Mouse (Mus musculus) heart, embryonic 12.5 days (tissue): ENCODE results near the gene Snx3. TPM values are rescaled to one million over a fixed set of nuclear protein-coding genes. Genes with fewer than 3 reads are reported as not detected.
A peak's percentile ranks its signal among the peaks of the same experiment; 100 is the strongest.

Experiments used
- ATAC-seq: fragments of 200-750 bp; cut with Nextera tagmentation; 2 replicates; pipeline ENCODE4 v1.8.0; 2017; ENCODE audit warnings: moderate TSS enrichment, moderate library complexity; ENCODE audit not compliant: insufficient number of reproducible peaks, low FRiP score
- H3K27ac ChIP-seq: fragments of 300-500 bp; sonication (generic); 2 replicates; pipeline ENCODE4 v1.5.1; 2016; ENCODE audit warnings: mild to moderate bottlenecking, moderate library complexity; ENCODE audit not compliant: poor library complexity, severe bottlenecking
- H3K27me3 ChIP-seq: fragments of 300-500 bp; sonication (generic); replicated peaks from 2 replicates; pipeline ENCODE4 v1.6.1; 2016; ENCODE audit warnings: mild to moderate bottlenecking, moderate library complexity
- H3K36me3 ChIP-seq: fragments of 300-500 bp; sonication (generic); 2 replicates; pipeline ENCODE4 v1.6.1; 2016; ENCODE audit warnings: mild to moderate bottlenecking, moderate library complexity
- H3K4me1 ChIP-seq: fragments of 300-500 bp; sonication (generic); replicated peaks from 2 replicates; pipeline ENCODE4 v1.6.1; 2016; ENCODE audit warnings: mild to moderate bottlenecking
- H3K4me2 ChIP-seq: fragments of 300-500 bp; sonication (generic); 2 replicates; pipeline ENCODE4 v1.6.1; 2016; ENCODE audit warnings: mild to moderate bottlenecking, moderate library complexity
- H3K4me3 ChIP-seq: fragments of 300-500 bp; sonication (generic); 2 replicates; pipeline ENCODE4 v1.5.1; 2016; ENCODE audit warnings: mild to moderate bottlenecking
- H3K9ac ChIP-seq: fragments of 300-500 bp; sonication (generic); 2 replicates; pipeline ENCODE4 v1.6.1; 2016; ENCODE audit warnings: mild to moderate bottlenecking, moderate library complexity
- H3K9me3 ChIP-seq: fragments of 300-500 bp; sonication (generic); replicated peaks from 2 replicates; pipeline ENCODE4 v1.6.1; 2016; ENCODE audit warnings: mild to moderate bottlenecking, moderate library complexity
- WGBS: fragments of 180-500 bp; shearing (Covaris S2); methylation state at CpG from one replicate; pipeline ENCODE4 v1.1.7; 2016; 5-methylcytosine and 5-hydroxymethylcytosine counted together
- polyA plus RNA-seq: library from polyadenylated mRNA; unstranded; fragments of >200 nt; fragmentation: Nextera tagmentation; extraction: Ambion mirVana; gene quantifications from 2 replicates; pipeline ENCODE4 v1.2.1, GENCODE M21; 2016

The Snx3 gene
- polyA plus RNA-seq, 1 experiment from 2014 or later = 353 TPM

DNA sequence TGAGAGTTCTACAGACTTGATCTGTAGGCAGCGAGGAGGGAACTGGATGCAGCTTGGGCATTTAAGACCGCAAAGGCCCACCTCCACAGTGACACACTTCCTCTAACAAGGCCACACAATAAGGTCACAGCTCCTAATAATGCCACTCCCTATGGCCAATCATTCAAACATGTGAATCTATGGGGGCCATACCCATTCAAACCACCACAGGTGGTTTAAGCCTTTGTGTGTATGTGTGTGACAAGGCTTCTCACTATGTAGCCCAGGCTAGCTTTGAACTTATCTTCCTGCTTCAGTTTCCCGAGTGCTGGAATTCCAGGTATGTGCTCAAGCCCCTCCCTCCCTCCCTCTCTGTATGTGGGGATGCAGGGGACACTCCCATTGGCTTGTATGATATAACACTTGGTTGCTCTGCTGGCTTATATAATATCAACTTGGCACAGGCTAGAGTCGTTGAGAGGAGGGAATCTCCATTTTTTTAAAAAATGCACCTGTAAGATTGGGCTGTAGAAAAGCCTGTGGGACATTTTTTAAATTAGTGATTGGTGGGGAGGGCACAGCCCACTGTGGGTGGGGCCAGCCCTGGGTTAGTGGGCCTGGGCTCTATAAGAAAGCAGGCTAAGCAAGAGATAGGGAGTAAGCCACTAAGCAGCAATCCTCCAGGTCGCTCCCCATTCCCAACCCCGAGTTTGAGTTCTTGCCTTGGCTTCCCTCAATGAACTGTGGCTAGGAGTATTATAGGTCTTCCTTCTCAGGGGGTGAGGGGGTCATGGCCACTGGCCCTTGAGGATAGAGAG is 44.1 kb downstream of the Snx3 start:
- no peak overlapping the region for H3K27ac ChIP-seq
- ATAC-seq = peak; percentile 73
- 69% methylated on average over 6 of the region's 6 CpGs for WGBS

GRCm38 (mm10) chr10:42546507-42546906 is 44.7 kb downstream of the Snx3 start:
- Histone ChIP-seq H3K9me3 (no peaks in the 10 kb centered on the region), H3K27ac (no peak overlapping the region), H3K4me1 (no peaks in the 10 kb centered on the region), H3K9ac (no peak overlapping the region), H3K4me3 (no peak overlapping the region), H3K36me3 (no peaks in the 10 kb centered on the region), H3K27me3 (no peaks in the 10 kb centered on the region), H3K4me2 (no peak overlapping the region)
- 81% methylated on average over 3 of the region's 3 CpGs for WGBS
- peak; percentile 95 for ATAC-seq

More for the DNA sequence above, 44.1 kb downstream of the Snx3 start:
- H3K4me1 ChIP-seq = no peaks in the 10 kb centered on the region
- no peaks in the 10 kb centered on the region for H3K9me3 ChIP-seq
- H3K36me3 ChIP-seq = no peaks in the 10 kb centered on the region
- H3K4me2 ChIP-seq = no peak overlapping the region
- H3K4me3 ChIP-seq = no peak overlapping the region
- no peaks in the 10 kb centered on the region for H3K27me3 ChIP-seq
- H3K9ac ChIP-seq = no peak overlapping the region

GRCm38 (mm10) chr10:42559581-42560200 is 57.9 kb downstream of the Snx3 start:
- WGBS = 67% methylated on average over 5 of the region's 5 CpGs

GRCm38 (mm10) chr10:42562272-42562671 is 60.4 kb downstream of the Snx3 start:
- peaks cover 47% of the 10 kb centered on the region for H3K27me3 ChIP-seq
- no peak for ATAC-seq
- H3K4me2 ChIP-seq = no peak overlapping the region
- 1% methylated on average over 12 of the region's 12 CpGs for WGBS
- no peak overlapping the region for H3K9ac ChIP-seq
- H3K36me3 ChIP-seq = no peaks in the 10 kb centered on the region
- no peak overlapping the region for H3K4me3 ChIP-seq
- no peaks in the 10 kb centered on the region; the same call in 1 of the 2 replicates for H3K9me3 ChIP-seq
- no peaks in the 10 kb centered on the region for H3K4me1 ChIP-seq
- H3K27ac ChIP-seq = no peak overlapping the region

More at GRCm38 (mm10) chr10:42559581-42560200, 57.9 kb downstream of the Snx3 start:
- no peaks in the 10 kb centered on the region; the same call in 1 of the 2 replicates for H3K9me3 ChIP-seq
- no peaks in the 10 kb centered on the region for H3K36me3 ChIP-seq
- no peak for ATAC-seq
- H3K9ac ChIP-seq = no peak overlapping the region
- H3K27ac ChIP-seq = no peak overlapping the region
- H3K4me2 ChIP-seq = no peak overlapping the region
- no peaks in the 10 kb centered on the region for H3K4me1 ChIP-seq
- H3K27me3 ChIP-seq = peaks cover 26% of the 10 kb centered on the region
- H3K4me3 ChIP-seq = no peak overlapping the region

DNA sequence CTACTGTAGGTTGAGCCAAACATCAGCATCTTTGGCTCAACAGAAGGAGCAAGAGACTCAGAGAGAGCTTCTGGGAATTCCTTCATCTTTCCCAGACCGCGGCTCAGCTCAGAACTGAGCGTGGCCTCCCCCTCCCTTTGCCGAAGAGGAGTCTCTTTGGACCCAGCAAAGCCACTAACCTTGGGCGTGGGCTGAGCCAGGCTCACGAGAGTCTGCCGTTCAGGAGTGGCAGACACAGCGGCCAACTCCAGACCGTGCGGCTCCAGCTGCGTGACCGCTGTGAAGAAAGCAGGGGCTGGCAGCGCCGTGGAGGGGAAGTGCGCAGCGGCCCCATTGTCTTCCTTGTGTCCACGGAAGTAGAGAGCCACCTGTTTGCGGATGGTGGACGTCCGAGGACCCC is 70.7 kb downstream of the Snx3 start:
- H3K9ac ChIP-seq = no peak overlapping the region
- WGBS = 3% methylated on average over 20 of the region's 20 CpGs
- 0 out of 2 replicates have a peak, but pooled peaks cover 2% of the 10 kb centered on the region for H3K9me3 ChIP-seq
- no peak for ATAC-seq
- no peak overlapping the region for H3K27ac ChIP-seq
- peaks cover 89% of the 10 kb centered on the region for H3K27me3 ChIP-seq
- peak overlapping the region; percentile 20; the same call in 1 of the 2 replicates for H3K4me3 ChIP-seq
- no peaks in the 10 kb centered on the region for H3K36me3 ChIP-seq
- H3K4me2 ChIP-seq = peak overlapping the region; percentile 35
- peaks cover 4% of the 10 kb centered on the region; the same call in 1 of the 2 replicates for H3K4me1 ChIP-seq

DNA sequence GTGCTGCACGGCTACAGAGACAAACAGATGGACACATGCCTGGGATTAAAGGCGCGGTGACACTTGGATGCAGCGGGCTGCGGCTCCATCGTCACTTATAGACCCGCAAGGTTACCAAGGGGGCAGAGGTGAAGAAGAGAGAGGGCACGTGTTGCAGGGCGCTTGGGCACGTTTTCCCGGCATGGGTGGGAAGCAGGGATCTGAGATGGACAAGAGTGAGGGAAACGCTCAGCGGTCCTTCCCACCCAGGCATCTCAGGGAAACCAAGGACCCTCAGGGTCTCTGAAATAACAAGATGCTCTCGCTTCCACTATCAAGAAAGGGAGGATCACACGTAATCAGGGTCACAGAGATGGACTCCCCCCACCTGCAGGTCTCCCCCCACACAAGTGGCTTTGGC is 71.1 kb downstream of the Snx3 start:
- WGBS = 2% methylated on average over 15 of the region's 15 CpGs
- H3K4me3 ChIP-seq = peak overlapping the region; percentile 20; the same call in 1 of the 2 replicates
- 0 out of 2 replicates have a peak, but pooled peaks cover 2% of the 10 kb centered on the region for H3K9me3 ChIP-seq
- ATAC-seq = no peak
- no peaks in the 10 kb centered on the region for H3K36me3 ChIP-seq
- H3K27ac ChIP-seq = no peak overlapping the region
- H3K4me2 ChIP-seq = peak overlapping the region; percentile 35; the same call in 1 of the 2 replicates
- H3K9ac ChIP-seq = no peak overlapping the region
- peaks cover 4% of the 10 kb centered on the region; the same call in 1 of the 2 replicates for H3K4me1 ChIP-seq
- peaks cover 90% of the 10 kb centered on the region for H3K27me3 ChIP-seq

- H3K4me3 ChIP-seq = no peak overlapping the region
- H3K4me2 ChIP-seq = no peak overlapping the region
- peaks cover 9% of the 10 kb centered on the region for H3K4me1 ChIP-seq
- no peaks in the 10 kb centered on the region for H3K36me3 ChIP-seq
- H3K9ac ChIP-seq = no peak overlapping the region
- no peak for ATAC-seq
- peaks cover 92% of the 10 kb centered on the region for H3K27me3 ChIP-seq
- 4% methylated on average over 10 of the region's 10 CpGs for WGBS
- 0 out of 2 replicates have a peak, but pooled peaks cover 2% of the 10 kb centered on the region for H3K9me3 ChIP-seq
- H3K27ac ChIP-seq = no peak overlapping the region
Observed at GRCm38 (mm10) chr10:42574639-42575038, 72.8 kb downstream of the Snx3 start.

- 3% methylated on average over 15 of the region's 15 CpGs for WGBS
- no peak for ATAC-seq
- no peaks in the 10 kb centered on the region for H3K9me3 ChIP-seq
- H3K27ac ChIP-seq = no peak overlapping the region
- H3K36me3 ChIP-seq = no peaks in the 10 kb centered on the region
- H3K4me2 ChIP-seq = no peak overlapping the region
- H3K27me3 ChIP-seq = peaks cover 91% of the 10 kb centered on the region
- H3K4me3 ChIP-seq = no peak overlapping the region
- no peak overlapping the region for H3K9ac ChIP-seq
- peaks cover 26% of the 10 kb centered on the region for H3K4me1 ChIP-seq
Observed at GRCm38 (mm10) chr10:42577525-42578280, 75.9 kb downstream of the Snx3 start.

- Histone ChIP-seq H3K4me1 (peaks cover 29% of the 10 kb centered on the region), H3K4me2 (no peak overlapping the region), H3K9me3 (no peaks in the 10 kb centered on the region), H3K4me3 (no peak overlapping the region), H3K9ac (no peak overlapping the region), H3K27me3 (peaks cover 91% of the 10 kb centered on the region), H3K36me3 (no peaks in the 10 kb centered on the region), H3K27ac (no peak overlapping the region)
- no peak for ATAC-seq
- 2% methylated on average over 15 of the region's 15 CpGs for WGBS
Observed at GRCm38 (mm10) chr10:42578281-42578675, 76.4 kb downstream of the Snx3 start.

DNA sequence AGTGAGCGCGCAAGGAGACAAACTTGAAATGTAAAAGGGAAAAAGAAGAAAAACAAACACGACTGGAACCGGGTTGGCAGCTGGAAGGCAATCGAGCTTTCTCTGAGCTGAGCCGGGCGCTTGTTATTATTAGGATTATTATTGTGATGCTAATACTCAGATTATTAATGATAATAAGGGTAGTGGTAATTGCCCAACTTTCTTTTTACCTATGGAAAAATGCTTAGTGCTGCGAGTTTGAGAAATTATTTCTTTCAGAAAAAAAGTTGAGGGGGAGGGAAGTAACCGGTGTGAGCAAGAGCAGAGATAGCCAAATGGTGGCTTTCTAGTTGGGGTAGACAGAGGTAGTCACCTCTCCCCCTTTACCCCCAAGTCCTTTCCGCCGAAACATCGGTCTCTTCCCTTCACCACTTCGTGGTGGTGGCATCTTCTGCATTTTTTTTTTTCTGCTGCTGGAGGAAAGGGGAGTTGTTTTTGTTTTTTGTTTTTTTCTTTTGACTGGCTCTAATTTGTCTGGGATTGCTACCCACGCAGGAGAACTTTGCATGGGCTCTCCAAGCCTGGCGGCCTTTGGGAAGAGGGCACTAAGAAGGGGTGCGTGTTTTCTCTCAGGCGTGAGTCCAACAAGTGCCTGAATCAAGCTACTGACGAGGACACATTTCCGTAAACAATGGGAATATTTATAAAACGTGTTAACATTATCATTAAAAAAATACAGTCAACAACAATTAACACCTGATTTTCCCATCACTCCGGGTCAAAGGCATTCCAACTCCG is 77.1 kb downstream of the Snx3 start:
- H3K9ac ChIP-seq = no peak overlapping the region
- peak overlapping the region; percentile 29; the same call in 1 of the 2 replicates for H3K4me3 ChIP-seq
- no peaks in the 10 kb centered on the region for H3K9me3 ChIP-seq
- peak overlapping the region; percentile 55 for H3K4me2 ChIP-seq
- H3K4me1 ChIP-seq = peaks cover 35% of the 10 kb centered on the region
- no peaks in the 10 kb centered on the region for H3K36me3 ChIP-seq
- 1% methylated on average over 22 of the region's 22 CpGs for WGBS
- peaks cover 91% of the 10 kb centered on the region for H3K27me3 ChIP-seq
- no peak overlapping the region for H3K27ac ChIP-seq
- no peak for ATAC-seq
